Mouse (Mus musculus) lung, postnatal 0 days (tissue): ENCODE measurements around the gene Mrpl54. TPM values are rescaled to one million over a fixed set of nuclear protein-coding genes. Genes with fewer than 3 reads are reported as not detected.
A peak's percentile ranks its signal among the peaks of the same experiment; 100 is the strongest.

ENCODE experiments used
- ATAC-seq: fragments of 200-750 bp; cut with Nextera tagmentation; 2 replicates; pipeline ENCODE4 v1.8.0; 2017; ENCODE audit warnings: moderate library complexity
- DNase-seq: peaks from one replicate; pipeline ENCODE4 v3.0.0-alpha.2; 2016; ENCODE audit warnings: low spot score
- H3K27ac ChIP-seq: fragments of 300-500 bp; sonication (generic); 2 replicates; pipeline ENCODE4 v1.5.1; 2014; ENCODE audit warnings: antibody characterized with exemption, mild to moderate bottlenecking, low read length, mixed read lengths
- H3K27me3 ChIP-seq: fragments of 300-500 bp; sonication (generic); replicated peaks from 2 replicates; pipeline ENCODE4 v1.6.1; 2014; ENCODE audit warnings: low read length, mixed read lengths; ENCODE audit not compliant: insufficient read depth
- H3K36me3 ChIP-seq: fragments of 300-500 bp; sonication (generic); 2 replicates; pipeline ENCODE4 v1.6.1; 2014; ENCODE audit warnings: low read length, mixed read lengths; ENCODE audit not compliant: insufficient read depth
- H3K4me1 ChIP-seq: fragments of 300-500 bp; sonication (generic); 2 replicates; pipeline ENCODE4 v1.6.1; 2014; ENCODE audit warnings: antibody characterized with exemption, low read depth, low read length, mixed read lengths; ENCODE audit not compliant: insufficient read depth
- H3K4me2 ChIP-seq: fragments of 300-500 bp; sonication (generic); replicated peaks from 2 replicates; pipeline ENCODE4 v1.6.1; 2014; ENCODE audit warnings: low read depth, mild to moderate bottlenecking, low read length, moderate library complexity, mixed read lengths
- H3K4me3 ChIP-seq: fragments of 300-500 bp; sonication (generic); 2 replicates; pipeline ENCODE4 v1.5.1; 2014; ENCODE audit warnings: low read depth, low read length
- H3K9ac ChIP-seq: fragments of 300-500 bp; sonication (generic); replicated peaks from 2 replicates; pipeline ENCODE4 v1.6.1; 2014; ENCODE audit warnings: low read depth, mild to moderate bottlenecking
- H3K9me3 ChIP-seq: fragments of 300-500 bp; sonication (generic); 2 replicates; pipeline ENCODE4 v1.6.1; 2016; ENCODE audit warnings: low read length, mixed read lengths
- CTCF ChIP-seq: IDR thresholded peaks from 2 replicates; pipeline ENCODE4 v1.5.1; 2016; ENCODE audit warnings: antibody characterized with exemption, mild to moderate bottlenecking
- EP300 ChIP-seq: IDR thresholded peaks from 2 replicates; pipeline ENCODE4 v1.6.1; 2016; ENCODE audit warnings: antibody characterized with exemption, mild to moderate bottlenecking, control low read depth
- WGBS: fragments of 180-500 bp; shearing (Covaris S2); extraction: QIAGEN DNeasy Blood & Tissue Kit; methylation state at CpG from one replicate; pipeline ENCODE4 v1.1.7; 2014; 5-methylcytosine and 5-hydroxymethylcytosine counted together
- polyA plus RNA-seq: library from polyadenylated mRNA; unstranded; fragments of >200 nt; fragmentation: Nextera tagmentation; extraction: Ambion mirVana; gene quantifications from 2 replicates; pipeline ENCODE4 v1.2.1, GENCODE M21; 2015

Mrpl54 gene
- polyA plus RNA-seq, 1 experiment from 2014 or later, result 162 TPM

GRCm38 (mm10) chr10:81287513-81288157 is 20.9 kb upstream of the Mrpl54 start:
- peak overlapping the region; percentile 57 for H3K27ac ChIP-seq
- 0 out of 2 replicates have a peak, but pooled peaks cover 21% of the 10 kb centered on the region for H3K4me1 ChIP-seq
- WGBS, result 57% methylated on average over 8 of the region's 8 CpGs
- no peak for ATAC-seq
- no peaks in the 10 kb centered on the region for H3K36me3 ChIP-seq
- no peaks in the 10 kb centered on the region for H3K9me3 ChIP-seq
- H3K9ac ChIP-seq, result no peak overlapping the region
- peak; percentile 68 for DNase-seq
- TF ChIP-seq EP300 (no peak), CTCF (peak; percentile 97)
- no peak overlapping the region for H3K4me2 ChIP-seq
- H3K4me3 ChIP-seq, result no peak overlapping the region
- H3K27me3 ChIP-seq, result peaks cover 16% of the 10 kb centered on the region; the same call in 1 of the 2 replicates

GRCm38 (mm10) chr10:81286586-81286985 is 19.9 kb upstream of the Mrpl54 start:
- Histone ChIP-seq H3K4me3 (no peak overlapping the region), H3K27me3 (peaks cover 16% of the 10 kb centered on the region; the same call in 1 of the 2 replicates), H3K27ac (peak overlapping the region; percentile 77), H3K36me3 (no peaks in the 10 kb centered on the region), H3K4me2 (no peak overlapping the region; the same call in 1 of the 2 replicates), H3K9me3 (no peaks in the 10 kb centered on the region), H3K9ac (no peak overlapping the region), H3K4me1 (0 out of 2 replicates have a peak, but pooled peaks cover 21% of the 10 kb centered on the region)
- 24% methylated on average over 6 of the region's 6 CpGs for WGBS
- TF ChIP-seq CTCF, result no peak
- TF ChIP-seq EP300, result no peak
- DNase-seq (peak; percentile 57), ATAC-seq (no peak)

GRCm38 (mm10) chr10:81285694-81286450 is 19.1 kb upstream of the Mrpl54 start:
- Histone ChIP-seq H3K27ac (peak overlapping the region; percentile 77), H3K36me3 (no peaks in the 10 kb centered on the region), H3K27me3 (peaks cover 16% of the 10 kb centered on the region; the same call in 1 of the 2 replicates), H3K9me3 (no peaks in the 10 kb centered on the region), H3K4me2 (peak overlapping the region; percentile 75), H3K9ac (no peak overlapping the region), H3K4me1 (0 out of 2 replicates have a peak, but pooled peaks cover 17% of the 10 kb centered on the region), H3K4me3 (peak overlapping the region; percentile 46)
- peak; percentile 76 for ATAC-seq
- DNase-seq, result peak; percentile 93
- 2% methylated on average over 43 of the region's 54 CpGs for WGBS
- TF ChIP-seq CTCF (peak; percentile 15; the same call in 1 of the 2 replicates), EP300 (peak; percentile 32; the same call in 1 of the 2 replicates)

- Histone ChIP-seq H3K4me2 (peak overlapping the region; percentile 75), H3K27ac (peak overlapping the region; percentile 77), H3K4me3 (peak overlapping the region; percentile 46), H3K9ac (no peak overlapping the region), H3K9me3 (no peaks in the 10 kb centered on the region), H3K27me3 (peaks cover 16% of the 10 kb centered on the region; the same call in 1 of the 2 replicates), H3K4me1 (0 out of 2 replicates have a peak, but pooled peaks cover 17% of the 10 kb centered on the region), H3K36me3 (no peaks in the 10 kb centered on the region)
- TF ChIP-seq EP300, result no peak
- no peak for TF ChIP-seq CTCF
- 7% methylated on average over 17 of the region's 17 CpGs for WGBS
- peak; percentile 42 for ATAC-seq
- peak; percentile 71 for DNase-seq
Observed at GRCm38 (mm10) chr10:81284719-81285118, 18.0 kb upstream of the Mrpl54 start.

- Histone ChIP-seq H3K9ac (no peak overlapping the region), H3K4me3 (no peak overlapping the region), H3K4me1 (0 out of 2 replicates have a peak, but pooled peaks cover 13% of the 10 kb centered on the region), H3K27me3 (peaks cover 16% of the 10 kb centered on the region; the same call in 1 of the 2 replicates), H3K36me3 (no peaks in the 10 kb centered on the region), H3K9me3 (no peaks in the 10 kb centered on the region), H3K4me2 (no peak overlapping the region), H3K27ac (peak overlapping the region; percentile 34; the same call in 1 of the 2 replicates)
- DNase-seq, result peak; percentile 56
- no peak for TF ChIP-seq EP300
- TF ChIP-seq CTCF, result no peak
- WGBS, result 51% methylated on average over 6 of the region's 6 CpGs
- peak; percentile 9; the same call in 1 of the 2 replicates for ATAC-seq
Observed at GRCm38 (mm10) chr10:81284189-81284588, 17.5 kb upstream of the Mrpl54 start.

GRCm38 (mm10) chr10:81279496-81279895 is 12.8 kb upstream of the Mrpl54 start:
- Histone ChIP-seq H3K4me3 (no peak overlapping the region), H3K36me3 (no peaks in the 10 kb centered on the region; the same call in 1 of the 2 replicates), H3K4me1 (no peaks in the 10 kb centered on the region), H3K27me3 (peaks cover 5% of the 10 kb centered on the region; the same call in 1 of the 2 replicates), H3K4me2 (no peak overlapping the region), H3K9me3 (no peaks in the 10 kb centered on the region), H3K9ac (no peak overlapping the region), H3K27ac (no peak overlapping the region)
- DNase-seq, result peak; percentile 54
- no peak for TF ChIP-seq CTCF
- no peak for TF ChIP-seq EP300
- ATAC-seq, result peak; percentile 57
- WGBS, result 28% methylated on average over 9 of the region's 10 CpGs
